Mouse (Mus musculus): ENCODE data around the gene Lap3. TPM values are rescaled to one million over a fixed set of nuclear protein-coding genes. Genes with fewer than 3 reads are reported as not detected.
A peak's percentile ranks its signal among the peaks of the same experiment; 100 is the strongest.

Gene Lap3
- polyA plus RNA-seq, 1 experiment from 2014 or later: 75.2 TPM

DNA sequence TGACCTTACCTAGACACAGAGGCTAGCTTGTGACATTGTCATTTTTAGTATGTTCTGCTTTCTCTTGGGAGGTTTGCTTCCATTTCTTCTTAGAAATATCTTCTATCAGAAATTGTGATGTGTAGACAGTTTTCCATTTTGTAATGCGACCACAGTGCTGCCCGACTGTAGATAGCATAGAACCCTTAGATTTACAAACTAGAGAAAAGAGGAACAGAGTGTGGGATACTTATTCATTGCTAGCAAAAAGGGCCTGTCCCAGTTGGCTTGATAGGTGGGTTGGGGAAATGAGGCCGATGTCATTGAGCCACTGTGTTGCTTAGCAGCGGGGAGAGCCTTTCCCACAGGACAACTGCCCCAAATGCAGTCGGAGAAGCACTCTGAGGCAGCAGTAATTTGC is 4.4 kb downstream of the Lap3 start:
- 87% methylated on average over 5 of the region's 5 CpGs for WGBS
- Histone ChIP-seq H3K9me3 (ENCODE audit: control insufficient read depth, low read depth, low read length) (no peaks in the 10 kb centered on the region), H3K9ac (replicated peaks; ENCODE audit: low read depth, low read length) (no peak overlapping the region), H3K27ac (ENCODE audit: low read length) (no peak overlapping the region), H3K4me3 (ENCODE audit: low read depth, low read length) (no peak overlapping the region), H3K4me1 (ENCODE audit: control insufficient read depth, insufficient read depth, low read length) (peaks cover 8% of the 10 kb centered on the region), H3K4me2 (replicated peaks; ENCODE audit: low read depth, low read length) (no peak overlapping the region), H3K27me3 (ENCODE audit: control insufficient read depth, insufficient read depth, low read length) (no peaks in the 10 kb centered on the region), H3K36me3 (ENCODE audit: control insufficient read depth, insufficient read depth, low read length) (peaks cover 29% of the 10 kb centered on the region)
- ATAC-seq (ENCODE audit: insufficient number of reproducible peaks, insufficient read depth, low FRiP score, low read depth): no peak

GRCm38 (mm10) chr5:45510071-45510470 is 16.9 kb downstream of the Lap3 start:
- Histone ChIP-seq H3K27me3 (ENCODE audit: control insufficient read depth, insufficient read depth, low read length) (no peaks in the 10 kb centered on the region), H3K36me3 (ENCODE audit: control insufficient read depth, insufficient read depth, low read length) (peaks cover 38% of the 10 kb centered on the region), H3K4me2 (replicated peaks; ENCODE audit: low read depth, low read length) (no peak overlapping the region), H3K27ac (ENCODE audit: low read length) (no peak overlapping the region), H3K9me3 (ENCODE audit: control insufficient read depth, low read depth, low read length) (no peaks in the 10 kb centered on the region), H3K4me1 (ENCODE audit: control insufficient read depth, insufficient read depth, low read length) (no peaks in the 10 kb centered on the region), H3K9ac (replicated peaks; ENCODE audit: low read depth, low read length) (no peak overlapping the region), H3K4me3 (ENCODE audit: low read depth, low read length) (no peak overlapping the region)
- ATAC-seq (ENCODE audit: insufficient number of reproducible peaks, insufficient read depth, low FRiP score, low read depth): no peak
- WGBS: 87% methylated on average over 7 of the region's 7 CpGs

DNA sequence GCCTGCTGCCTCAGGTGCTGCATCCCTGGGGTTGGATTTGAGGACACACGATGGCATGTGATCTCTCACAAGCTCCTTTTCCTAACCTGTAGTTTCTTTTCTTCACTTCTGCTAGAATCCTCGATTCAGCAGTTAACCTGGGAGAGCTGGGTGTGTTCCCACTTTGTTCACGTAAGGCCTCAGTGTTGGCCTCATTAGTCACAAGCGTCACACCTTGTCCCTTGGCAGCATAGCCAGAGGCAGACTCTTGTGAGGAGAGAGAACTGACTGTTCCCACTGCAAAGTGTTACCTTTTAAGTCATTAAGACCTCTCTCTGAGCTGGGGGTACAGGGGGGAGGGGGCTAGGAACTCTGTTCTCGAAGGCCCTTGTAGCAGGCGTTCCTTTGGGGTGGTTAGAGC is 19.7 kb downstream of the Lap3 start:
- Histone ChIP-seq H3K27ac (ENCODE audit: low read length) (no peak overlapping the region), H3K36me3 (ENCODE audit: control insufficient read depth, insufficient read depth, low read length) (peaks cover 26% of the 10 kb centered on the region), H3K4me2 (replicated peaks; ENCODE audit: low read depth, low read length) (no peak overlapping the region), H3K9me3 (ENCODE audit: control insufficient read depth, low read depth, low read length) (no peaks in the 10 kb centered on the region), H3K4me3 (ENCODE audit: low read depth, low read length) (no peak overlapping the region), H3K27me3 (ENCODE audit: control insufficient read depth, insufficient read depth, low read length) (no peaks in the 10 kb centered on the region), H3K4me1 (ENCODE audit: control insufficient read depth, insufficient read depth, low read length) (no peaks in the 10 kb centered on the region), H3K9ac (replicated peaks; ENCODE audit: low read depth, low read length) (no peak overlapping the region)
- WGBS: 88% methylated on average over 6 of the region's 6 CpGs
- ATAC-seq (ENCODE audit: insufficient number of reproducible peaks, insufficient read depth, low FRiP score, low read depth): no peak

- Histone ChIP-seq H3K9me3 (ENCODE audit: control insufficient read depth, low read depth, low read length) (no peaks in the 10 kb centered on the region), H3K36me3 (ENCODE audit: control insufficient read depth, insufficient read depth, low read length) (peaks cover 26% of the 10 kb centered on the region), H3K4me1 (ENCODE audit: control insufficient read depth, insufficient read depth, low read length) (no peaks in the 10 kb centered on the region), H3K4me3 (ENCODE audit: low read depth, low read length) (no peak overlapping the region), H3K27me3 (ENCODE audit: control insufficient read depth, insufficient read depth, low read length) (no peaks in the 10 kb centered on the region), H3K4me2 (replicated peaks; ENCODE audit: low read depth, low read length) (no peak overlapping the region), H3K27ac (ENCODE audit: low read length) (no peak overlapping the region), H3K9ac (replicated peaks; ENCODE audit: low read depth, low read length) (no peak overlapping the region)
- 92% methylated on average over 2 of the region's 2 CpGs for WGBS
- ATAC-seq (ENCODE audit: insufficient number of reproducible peaks, insufficient read depth, low FRiP score, low read depth): no peak
Observed at GRCm38 (mm10) chr5:45513511-45513910, 20.3 kb downstream of the Lap3 start.

DNA sequence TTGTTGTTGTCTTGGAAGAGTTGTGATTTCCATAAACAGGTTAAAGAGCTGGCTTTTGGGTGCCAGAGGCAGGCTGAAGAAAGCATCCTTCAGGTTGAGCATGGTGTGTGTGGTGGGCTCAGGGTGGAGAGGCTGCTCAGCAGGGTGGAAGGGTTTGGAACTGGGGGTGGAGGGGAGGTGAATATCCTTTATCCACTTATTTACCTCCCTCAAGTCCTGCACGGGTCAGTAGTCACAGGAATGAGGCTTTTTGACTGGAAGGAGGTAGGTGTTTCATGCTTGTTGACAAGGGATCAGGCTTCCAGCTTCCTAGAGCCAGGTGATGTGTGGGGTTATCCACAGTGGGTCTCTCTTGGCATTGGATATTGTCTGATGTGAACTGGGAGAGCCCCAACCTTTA is 21.4 kb downstream of the Lap3 start:
- WGBS: 72% methylated on average over 1 of the region's 1 CpGs
- H3K9ac ChIP-seq (replicated peaks; ENCODE audit: low read depth, low read length): no peak overlapping the region
- no peaks in the 10 kb centered on the region for H3K27me3 ChIP-seq (ENCODE audit: control insufficient read depth, insufficient read depth, low read length)
- H3K36me3 ChIP-seq (ENCODE audit: control insufficient read depth, insufficient read depth, low read length): peaks cover 19% of the 10 kb centered on the region
- H3K4me3 ChIP-seq (ENCODE audit: low read depth, low read length): no peak overlapping the region
- ATAC-seq (ENCODE audit: insufficient number of reproducible peaks, insufficient read depth, low FRiP score, low read depth): no peak
- H3K4me1 ChIP-seq (ENCODE audit: control insufficient read depth, insufficient read depth, low read length): no peaks in the 10 kb centered on the region
- H3K4me2 ChIP-seq (replicated peaks; ENCODE audit: low read depth, low read length): no peak overlapping the region
- H3K27ac ChIP-seq (ENCODE audit: low read length): no peak overlapping the region
- H3K9me3 ChIP-seq (ENCODE audit: control insufficient read depth, low read depth, low read length): no peaks in the 10 kb centered on the region

DNA sequence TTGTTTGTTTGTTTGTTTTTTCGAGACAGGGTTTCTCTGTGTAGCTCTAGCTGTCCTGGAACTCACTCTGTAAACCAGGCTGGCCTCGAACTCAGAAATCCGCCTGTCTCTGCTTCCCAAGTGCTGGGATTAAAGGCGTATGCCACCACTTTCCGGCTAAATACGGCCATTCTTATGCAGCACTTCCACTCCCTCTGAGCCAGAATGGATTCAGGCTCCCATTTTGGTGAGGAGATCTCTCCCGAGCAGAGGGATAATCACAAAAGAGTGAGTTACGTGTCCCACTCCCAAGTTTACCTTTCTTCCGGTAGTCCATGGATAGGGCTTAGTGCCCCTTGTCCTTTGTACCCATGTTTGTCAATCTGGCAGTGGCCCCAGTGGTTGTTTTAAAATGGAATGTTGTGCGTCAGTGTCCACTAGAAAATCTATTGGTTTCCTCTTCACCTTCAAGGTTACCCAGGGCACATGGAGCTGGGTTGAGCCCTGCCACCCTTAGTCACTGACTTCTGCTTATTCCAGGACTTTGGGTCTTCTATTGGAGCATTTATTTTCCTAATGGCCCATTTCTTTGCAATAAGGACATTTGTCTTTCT is 22.1 kb downstream of the Lap3 start:
- no peak overlapping the region for H3K4me3 ChIP-seq (ENCODE audit: low read depth, low read length)
- 91% methylated on average over 10 of the region's 10 CpGs for WGBS
- H3K36me3 ChIP-seq (ENCODE audit: control insufficient read depth, insufficient read depth, low read length): peaks cover 12% of the 10 kb centered on the region
- H3K9me3 ChIP-seq (ENCODE audit: control insufficient read depth, low read depth, low read length): no peaks in the 10 kb centered on the region
- H3K27ac ChIP-seq (ENCODE audit: low read length): no peak overlapping the region
- H3K9ac ChIP-seq (replicated peaks; ENCODE audit: low read depth, low read length): no peak overlapping the region
- H3K4me2 ChIP-seq (replicated peaks; ENCODE audit: low read depth, low read length): no peak overlapping the region
- ATAC-seq (ENCODE audit: insufficient number of reproducible peaks, insufficient read depth, low FRiP score, low read depth): no peak
- no peaks in the 10 kb centered on the region for H3K27me3 ChIP-seq (ENCODE audit: control insufficient read depth, insufficient read depth, low read length)
- H3K4me1 ChIP-seq (ENCODE audit: control insufficient read depth, insufficient read depth, low read length): no peaks in the 10 kb centered on the region

- 2% methylated on average over 55 of the region's 56 CpGs for WGBS
- peak within 1 kb of the TSS; percentile 48; the same call in 1 of the 2 replicates for H3K27ac ChIP-seq (ENCODE audit: low read length)
- H3K9ac ChIP-seq (replicated peaks; ENCODE audit: low read depth, low read length): peak within 1 kb of the TSS; percentile 82
- peak within 1 kb of the TSS; percentile 93 for H3K4me2 ChIP-seq (replicated peaks; ENCODE audit: low read depth, low read length)
- no peaks in the 10 kb centered on the region for H3K9me3 ChIP-seq (ENCODE audit: control insufficient read depth, low read depth, low read length)
- H3K4me3 ChIP-seq (ENCODE audit: low read depth, low read length): peak within 1 kb of the TSS; percentile 88
- ATAC-seq (ENCODE audit: insufficient number of reproducible peaks, insufficient read depth, low FRiP score, low read depth): peak; percentile 97
- no peaks in the 10 kb centered on the region for H3K27me3 ChIP-seq (ENCODE audit: control insufficient read depth, insufficient read depth, low read length)
- peaks cover 12% of the 10 kb centered on the region; the same call in 1 of the 2 replicates for H3K4me1 ChIP-seq (ENCODE audit: control insufficient read depth, insufficient read depth, low read length)
- H3K36me3 ChIP-seq (ENCODE audit: control insufficient read depth, insufficient read depth, low read length): peaks cover 6% of the 10 kb centered on the region
Observed at GRCm38 (mm10) chr5:45519960-45520808, 27.0 kb downstream of the Lap3 start, which contains the start of gene Med28. TSS of gene Med28 (plus strand) at chr5:45520229.

DNA sequence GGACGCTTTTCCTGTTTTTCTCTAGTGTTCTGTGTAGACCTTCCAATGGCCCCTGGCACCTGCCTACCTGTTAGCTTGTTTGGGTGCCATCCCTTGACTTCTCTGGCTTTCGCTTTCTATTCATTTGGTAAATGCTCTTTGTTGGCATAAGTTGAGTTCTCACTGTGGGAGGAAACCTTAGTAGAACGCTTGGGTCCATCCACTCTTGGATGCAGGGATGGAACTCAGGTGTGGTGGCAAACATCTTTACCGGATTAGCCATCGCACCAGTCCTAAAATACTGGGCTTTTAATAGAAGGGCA is 27.6 kb downstream of the Lap3 start:
- 4% methylated on average over 5 of the region's 5 CpGs for WGBS
- peak overlapping the region; percentile 93 for H3K4me2 ChIP-seq (replicated peaks; ENCODE audit: low read depth, low read length)
- no peak for ATAC-seq (ENCODE audit: insufficient number of reproducible peaks, insufficient read depth, low FRiP score, low read depth)
- peaks cover 12% of the 10 kb centered on the region; the same call in 1 of the 2 replicates for H3K4me1 ChIP-seq (ENCODE audit: control insufficient read depth, insufficient read depth, low read length)
- peak overlapping the region; percentile 82 for H3K9ac ChIP-seq (replicated peaks; ENCODE audit: low read depth, low read length)
- no peak overlapping the region for H3K27ac ChIP-seq (ENCODE audit: low read length)
- peaks cover 9% of the 10 kb centered on the region for H3K36me3 ChIP-seq (ENCODE audit: control insufficient read depth, insufficient read depth, low read length)
- H3K27me3 ChIP-seq (ENCODE audit: control insufficient read depth, insufficient read depth, low read length): no peaks in the 10 kb centered on the region
- no peaks in the 10 kb centered on the region for H3K9me3 ChIP-seq (ENCODE audit: control insufficient read depth, low read depth, low read length)
- H3K4me3 ChIP-seq (ENCODE audit: low read depth, low read length): peak overlapping the region; percentile 88
